Mouse (Mus musculus): Measurements from ENCODE around the gene Btaf1. TPM values are rescaled to one million over a fixed set of nuclear protein-coding genes. Genes with fewer than 3 reads are reported as not detected.
A peak's percentile ranks its signal among the peaks of the same experiment; 100 is the strongest.

The Btaf1 gene
- polyA plus RNA-seq, 1 experiment from 2014 or later = 7.9 TPM

DNA sequence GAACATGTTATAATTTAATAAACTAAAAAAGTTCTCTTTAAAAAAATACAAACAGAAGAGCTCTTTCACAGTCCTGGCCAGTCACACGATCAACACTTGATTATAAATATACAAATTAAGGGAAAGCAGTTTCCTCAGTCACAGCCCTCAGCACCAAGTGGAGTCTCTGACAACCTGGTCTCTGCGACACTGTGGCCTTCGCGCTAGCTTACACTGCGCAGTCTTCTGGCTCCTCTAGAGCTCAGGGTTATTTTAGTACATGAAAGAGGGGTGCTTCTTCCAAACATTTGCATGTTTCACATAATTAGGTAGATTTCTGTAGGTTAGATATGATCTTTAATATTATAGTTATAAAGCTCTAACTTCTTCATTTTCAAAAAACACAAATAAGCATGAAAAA, 96.3 kb downstream of the Btaf1 start:
- Histone ChIP-seq H3K9me3 (replicated peaks; ENCODE audit: control insufficient read depth, low read length) (no peaks in the 10 kb centered on the region), H3K4me2 (ENCODE audit: low read depth, low read length) (no peak overlapping the region), H3K36me3 (ENCODE audit: control insufficient read depth, insufficient read depth) (no peaks in the 10 kb centered on the region), H3K27me3 (ENCODE audit: control insufficient read depth, insufficient read depth, low read depth, low read length) (no peaks in the 10 kb centered on the region), H3K9ac (ENCODE audit: low read depth, low read length) (no peak overlapping the region), H3K4me1 (ENCODE audit: control insufficient read depth, low read depth, low read length) (peaks cover 8% of the 10 kb centered on the region; the same call in 1 of the 2 replicates), H3K4me3 (ENCODE audit: low read depth, low read length) (no peak overlapping the region), H3K27ac (ENCODE audit: low read length) (no peak overlapping the region)
- WGBS (ENCODE audit: insufficient replicate concordance) = 84% methylated on average over 5 of the region's 5 CpGs
- ATAC-seq (ENCODE audit: low read depth) = no peak

DNA sequence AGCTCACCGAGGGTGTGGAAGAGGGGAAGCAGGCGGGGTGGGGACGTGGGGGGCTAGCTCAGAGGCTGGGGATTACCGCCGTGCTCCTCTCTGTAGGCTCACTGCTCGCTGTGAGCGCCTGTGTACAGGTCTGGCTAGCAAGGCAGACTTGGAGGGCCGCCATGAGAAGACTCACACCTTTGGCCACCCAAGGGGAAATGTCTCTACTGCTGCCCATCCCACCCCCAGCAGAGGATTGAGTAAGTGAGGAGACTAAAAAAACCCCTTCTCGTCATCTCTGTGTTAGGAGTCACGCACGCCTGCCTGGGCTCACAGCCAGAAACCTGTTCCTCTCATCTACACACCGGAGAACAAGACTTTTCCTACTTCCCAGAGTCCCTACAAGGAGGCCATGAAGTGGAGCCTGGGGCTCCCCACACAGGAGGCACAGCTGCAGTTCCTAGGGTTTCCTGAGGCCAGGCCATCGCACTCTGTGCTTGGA, 100.0 kb downstream of the Btaf1 start:
- H3K27ac ChIP-seq (ENCODE audit: low read length) = no peak overlapping the region
- no peak for ATAC-seq (ENCODE audit: low read depth)
- H3K4me1 ChIP-seq (ENCODE audit: control insufficient read depth, low read depth, low read length) = no peaks in the 10 kb centered on the region
- no peaks in the 10 kb centered on the region for H3K27me3 ChIP-seq (ENCODE audit: control insufficient read depth, insufficient read depth, low read depth, low read length)
- H3K9me3 ChIP-seq (replicated peaks; ENCODE audit: control insufficient read depth, low read length) = no peaks in the 10 kb centered on the region
- WGBS (ENCODE audit: insufficient replicate concordance) = 73% methylated on average over 13 of the region's 13 CpGs
- H3K36me3 ChIP-seq (ENCODE audit: control insufficient read depth, insufficient read depth) = no peaks in the 10 kb centered on the region
- no peak overlapping the region for H3K4me2 ChIP-seq (ENCODE audit: low read depth, low read length)
- H3K4me3 ChIP-seq (ENCODE audit: low read depth, low read length) = no peak overlapping the region
- H3K9ac ChIP-seq (ENCODE audit: low read depth, low read length) = no peak overlapping the region

DNA sequence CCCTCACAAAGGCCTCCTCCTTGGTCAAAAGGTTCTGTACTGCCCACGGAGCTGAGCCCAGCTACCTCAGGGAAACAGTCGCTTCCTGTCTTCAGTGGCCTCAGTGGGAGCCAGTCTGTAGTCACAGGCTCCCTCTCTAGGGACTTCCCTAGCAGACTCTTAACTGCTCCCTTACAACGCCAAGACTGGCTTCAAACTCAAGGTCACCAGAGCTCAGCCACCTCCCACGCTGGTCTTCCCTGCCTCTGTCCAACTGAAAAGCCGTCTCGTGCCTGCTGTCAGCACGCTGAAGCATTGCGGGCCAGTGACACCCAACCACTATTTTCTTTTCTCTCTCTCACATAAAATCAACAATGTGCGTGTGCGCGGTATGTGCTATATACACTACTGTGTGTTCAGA, 100.5 kb downstream of the Btaf1 start:
- Histone ChIP-seq H3K9ac (ENCODE audit: low read depth, low read length) (no peak overlapping the region), H3K9me3 (replicated peaks; ENCODE audit: control insufficient read depth, low read length) (no peaks in the 10 kb centered on the region), H3K27me3 (ENCODE audit: control insufficient read depth, insufficient read depth, low read depth, low read length) (no peaks in the 10 kb centered on the region), H3K36me3 (ENCODE audit: control insufficient read depth, insufficient read depth) (no peaks in the 10 kb centered on the region), H3K27ac (ENCODE audit: low read length) (no peak overlapping the region), H3K4me3 (ENCODE audit: low read depth, low read length) (no peak overlapping the region), H3K4me1 (ENCODE audit: control insufficient read depth, low read depth, low read length) (no peaks in the 10 kb centered on the region), H3K4me2 (ENCODE audit: low read depth, low read length) (no peak overlapping the region)
- ATAC-seq (ENCODE audit: low read depth) = peak; percentile 13; the same call in 1 of the 2 replicates
- 75% methylated on average over 11 of the region's 11 CpGs for WGBS (ENCODE audit: insufficient replicate concordance)

DNA sequence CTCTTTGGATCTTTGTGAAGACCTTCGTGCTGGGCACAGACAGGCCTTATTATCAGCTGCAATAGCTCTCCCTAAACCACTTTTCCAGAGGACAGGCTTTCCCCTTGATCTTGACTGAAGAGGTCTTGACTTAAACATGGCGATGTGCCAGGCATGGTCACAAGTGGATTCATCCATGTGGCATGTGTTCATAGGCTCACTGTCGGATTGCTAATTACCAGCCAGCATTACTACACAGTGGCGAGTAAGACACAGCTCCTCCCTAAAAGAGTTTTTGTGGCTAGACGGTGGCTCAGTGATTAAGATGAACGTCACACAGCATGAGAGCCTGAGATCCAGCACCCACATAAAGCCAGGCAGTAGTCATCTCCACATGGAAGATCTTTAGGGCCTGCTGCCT, 103.9 kb downstream of the Btaf1 start:
- H3K27me3 ChIP-seq (ENCODE audit: control insufficient read depth, insufficient read depth, low read depth, low read length) = no peaks in the 10 kb centered on the region
- H3K9ac ChIP-seq (ENCODE audit: low read depth, low read length) = no peak overlapping the region
- H3K4me2 ChIP-seq (ENCODE audit: low read depth, low read length) = no peak overlapping the region
- WGBS (ENCODE audit: insufficient replicate concordance) = 77% methylated on average over 6 of the region's 6 CpGs
- no peaks in the 10 kb centered on the region for H3K36me3 ChIP-seq (ENCODE audit: control insufficient read depth, insufficient read depth)
- H3K27ac ChIP-seq (ENCODE audit: low read length) = no peak overlapping the region
- ATAC-seq (ENCODE audit: low read depth) = no peak
- no peaks in the 10 kb centered on the region for H3K4me1 ChIP-seq (ENCODE audit: control insufficient read depth, low read depth, low read length)
- no peak overlapping the region for H3K4me3 ChIP-seq (ENCODE audit: low read depth, low read length)
- no peaks in the 10 kb centered on the region for H3K9me3 ChIP-seq (replicated peaks; ENCODE audit: control insufficient read depth, low read length)

DNA sequence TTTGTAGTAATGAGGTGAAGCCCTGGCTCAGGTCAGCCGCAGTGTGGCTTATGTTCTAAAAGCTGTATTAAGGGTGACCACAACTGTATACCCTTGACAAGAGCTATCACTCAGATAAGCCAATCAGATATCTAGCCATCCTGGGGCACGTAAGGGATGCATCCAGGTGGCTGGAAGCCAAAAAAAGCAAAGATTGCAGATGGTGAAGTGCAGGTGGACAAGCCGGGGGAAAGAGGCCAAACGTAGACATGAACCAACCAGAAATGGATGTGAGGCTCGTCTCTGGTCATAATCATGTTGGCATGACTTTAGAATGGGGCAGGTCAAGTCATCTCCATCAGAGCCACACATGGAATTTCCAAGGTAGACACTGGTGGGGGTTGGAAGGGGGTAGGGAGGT, 105.6 kb downstream of the Btaf1 start:
- H3K4me2 ChIP-seq (ENCODE audit: low read depth, low read length) = no peak overlapping the region
- no peaks in the 10 kb centered on the region for H3K4me1 ChIP-seq (ENCODE audit: control insufficient read depth, low read depth, low read length)
- no peak for ATAC-seq (ENCODE audit: low read depth)
- no peaks in the 10 kb centered on the region for H3K9me3 ChIP-seq (replicated peaks; ENCODE audit: control insufficient read depth, low read length)
- no peak overlapping the region for H3K27ac ChIP-seq (ENCODE audit: low read length)
- H3K27me3 ChIP-seq (ENCODE audit: control insufficient read depth, insufficient read depth, low read depth, low read length) = no peaks in the 10 kb centered on the region
- H3K4me3 ChIP-seq (ENCODE audit: low read depth, low read length) = no peak overlapping the region
- 71% methylated on average over 5 of the region's 5 CpGs for WGBS (ENCODE audit: insufficient replicate concordance)
- no peak overlapping the region for H3K9ac ChIP-seq (ENCODE audit: low read depth, low read length)
- no peaks in the 10 kb centered on the region for H3K36me3 ChIP-seq (ENCODE audit: control insufficient read depth, insufficient read depth)

DNA sequence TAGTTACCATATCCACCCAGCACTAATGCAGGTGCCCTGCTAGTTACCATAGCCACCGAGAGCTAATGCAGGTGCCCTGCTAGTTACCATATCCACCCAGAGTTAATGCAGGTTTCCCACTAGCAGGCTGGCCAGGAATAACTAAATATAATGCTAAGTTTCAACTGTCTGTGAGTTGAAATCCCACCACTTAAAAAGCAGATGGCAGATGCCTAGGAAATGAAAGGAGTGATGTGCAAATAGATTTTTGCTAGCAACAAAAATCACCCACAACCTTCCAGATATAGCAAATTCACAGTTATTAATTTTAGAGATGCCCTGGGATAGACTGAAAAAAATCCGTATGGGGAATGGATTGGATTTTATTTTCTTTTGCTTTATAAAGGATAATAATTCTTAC, 106.5 kb downstream of the Btaf1 start:
- no peaks in the 10 kb centered on the region for H3K4me1 ChIP-seq (ENCODE audit: control insufficient read depth, low read depth, low read length)
- no peaks in the 10 kb centered on the region for H3K36me3 ChIP-seq (ENCODE audit: control insufficient read depth, insufficient read depth)
- no peak for ATAC-seq (ENCODE audit: low read depth)
- no peak overlapping the region for H3K9ac ChIP-seq (ENCODE audit: low read depth, low read length)
- H3K27me3 ChIP-seq (ENCODE audit: control insufficient read depth, insufficient read depth, low read depth, low read length) = no peaks in the 10 kb centered on the region
- no peak overlapping the region for H3K4me3 ChIP-seq (ENCODE audit: low read depth, low read length)
- no peak overlapping the region for H3K27ac ChIP-seq (ENCODE audit: low read length)
- H3K4me2 ChIP-seq (ENCODE audit: low read depth, low read length) = no peak overlapping the region
- H3K9me3 ChIP-seq (replicated peaks; ENCODE audit: control insufficient read depth, low read length) = no peaks in the 10 kb centered on the region
- WGBS (ENCODE audit: insufficient replicate concordance) = 71% methylated on average over 2 of the region's 2 CpGs

DNA sequence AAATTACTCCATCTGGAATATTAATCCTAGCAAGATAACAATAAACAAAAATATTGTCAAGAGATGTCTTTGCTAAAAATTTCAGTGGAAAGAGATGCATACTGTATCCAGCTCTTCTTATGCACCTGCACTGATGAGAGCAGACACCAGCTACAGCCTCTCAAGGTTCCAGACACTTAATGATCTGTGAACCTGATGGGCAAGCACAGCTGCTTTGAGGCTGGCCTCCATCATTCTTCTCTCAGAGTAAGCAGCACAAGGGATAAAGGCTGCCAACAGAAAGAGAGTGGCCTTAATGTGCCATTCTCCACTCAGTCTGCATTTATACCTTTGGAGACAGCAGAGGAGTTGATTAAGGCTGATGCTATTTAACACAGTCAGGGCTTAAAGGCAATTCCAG, 115.0 kb downstream of the Btaf1 start:
- Histone ChIP-seq H3K9me3 (replicated peaks; ENCODE audit: control insufficient read depth, low read length) (no peaks in the 10 kb centered on the region), H3K27ac (ENCODE audit: low read length) (no peak overlapping the region), H3K9ac (ENCODE audit: low read depth, low read length) (no peak overlapping the region), H3K4me2 (ENCODE audit: low read depth, low read length) (no peak overlapping the region), H3K36me3 (ENCODE audit: control insufficient read depth, insufficient read depth) (no peaks in the 10 kb centered on the region), H3K27me3 (ENCODE audit: control insufficient read depth, insufficient read depth, low read depth, low read length) (no peaks in the 10 kb centered on the region), H3K4me3 (ENCODE audit: low read depth, low read length) (no peak overlapping the region), H3K4me1 (ENCODE audit: control insufficient read depth, low read depth, low read length) (no peaks in the 10 kb centered on the region)
- ATAC-seq (ENCODE audit: low read depth) = no peak

DNA sequence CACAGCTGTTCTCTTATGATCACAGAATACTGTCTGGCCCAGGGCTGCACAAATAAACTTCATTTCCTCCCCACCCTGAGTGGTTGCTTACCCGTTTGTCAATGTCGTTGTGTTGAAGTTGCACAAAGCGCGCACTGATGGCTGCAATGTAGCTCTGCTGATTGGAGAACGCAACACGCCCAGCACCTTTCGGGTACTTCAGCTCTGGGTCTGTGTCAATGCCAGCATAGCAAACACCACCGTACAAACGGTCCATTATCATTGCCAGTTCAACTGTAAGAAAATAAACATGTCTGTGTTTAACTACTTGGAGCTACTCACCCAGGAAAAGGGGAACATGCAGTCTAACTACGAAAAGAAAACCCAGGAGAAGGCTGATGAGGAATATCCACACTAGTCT, 118.6 kb downstream of the Btaf1 start:
- 82% methylated on average over 10 of the region's 10 CpGs for WGBS (ENCODE audit: insufficient replicate concordance)
- Histone ChIP-seq H3K27me3 (ENCODE audit: control insufficient read depth, insufficient read depth, low read depth, low read length) (no peaks in the 10 kb centered on the region), H3K9ac (ENCODE audit: low read depth, low read length) (no peak overlapping the region), H3K4me3 (ENCODE audit: low read depth, low read length) (no peak overlapping the region), H3K9me3 (replicated peaks; ENCODE audit: control insufficient read depth, low read length) (no peaks in the 10 kb centered on the region), H3K4me1 (ENCODE audit: control insufficient read depth, low read depth, low read length) (no peaks in the 10 kb centered on the region), H3K27ac (ENCODE audit: low read length) (no peak overlapping the region), H3K4me2 (ENCODE audit: low read depth, low read length) (no peak overlapping the region), H3K36me3 (ENCODE audit: control insufficient read depth, insufficient read depth) (no peaks in the 10 kb centered on the region)
- ATAC-seq (ENCODE audit: low read depth) = no peak

DNA sequence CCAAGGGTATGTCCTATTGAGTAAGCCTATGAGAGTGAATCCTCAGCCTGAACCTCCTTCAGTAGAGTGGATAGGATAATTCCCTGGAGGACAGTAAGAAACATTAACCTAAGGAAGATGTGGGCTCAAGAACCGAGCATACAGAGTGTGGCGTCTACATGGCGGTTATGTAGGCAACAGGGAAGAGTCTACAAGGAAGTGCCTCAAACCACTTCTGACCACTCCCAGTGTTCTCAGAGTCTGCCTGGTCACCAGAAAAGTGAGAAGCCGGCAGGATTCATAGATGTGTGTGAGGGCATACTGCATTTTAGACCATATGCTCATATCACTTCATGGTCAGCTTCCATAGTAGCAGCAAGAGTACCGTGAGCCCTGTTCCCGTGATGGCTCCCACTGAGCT, 122.6 kb downstream of the Btaf1 start:
- Histone ChIP-seq H3K9me3 (replicated peaks; ENCODE audit: control insufficient read depth, low read length) (no peaks in the 10 kb centered on the region), H3K4me3 (ENCODE audit: low read depth, low read length) (no peak overlapping the region), H3K4me1 (ENCODE audit: control insufficient read depth, low read depth, low read length) (no peaks in the 10 kb centered on the region), H3K9ac (ENCODE audit: low read depth, low read length) (no peak overlapping the region), H3K27ac (ENCODE audit: low read length) (no peak overlapping the region), H3K4me2 (ENCODE audit: low read depth, low read length) (no peak overlapping the region), H3K27me3 (ENCODE audit: control insufficient read depth, insufficient read depth, low read depth, low read length) (no peaks in the 10 kb centered on the region), H3K36me3 (ENCODE audit: control insufficient read depth, insufficient read depth) (no peaks in the 10 kb centered on the region)
- ATAC-seq (ENCODE audit: low read depth) = no peak
- 65% methylated on average over 6 of the region's 6 CpGs for WGBS (ENCODE audit: insufficient replicate concordance)

All from liver, embryonic 16.5 days (tissue).